Mouse (Mus musculus): Measurements from ENCODE around the gene Olfr1444.

Gene Olfr1444

DNA sequence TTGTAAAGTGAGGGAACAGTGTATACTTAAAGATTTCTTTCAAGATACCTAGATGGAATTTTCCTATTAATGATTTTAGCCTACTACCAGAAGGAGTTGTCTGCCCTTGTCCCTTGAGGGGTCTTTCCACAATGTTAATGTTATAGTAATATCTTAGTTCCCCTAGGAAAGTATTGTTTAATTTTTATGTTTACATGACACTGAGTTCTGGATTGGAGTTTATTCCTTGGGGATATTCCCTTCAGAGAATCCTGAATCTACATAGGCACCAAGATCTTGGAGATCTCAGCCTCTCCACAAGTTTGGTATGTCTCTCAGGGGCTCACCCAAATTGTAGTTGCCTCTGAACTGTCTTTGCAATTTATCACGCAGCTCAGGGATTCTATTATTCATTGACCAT, at the start of gene Olfr1444:
TSS of gene Olfr1444 (plus strand) at position 301 of the 400 bp plus-strand sequence.
- DNase-seq, result no peak

DNA sequence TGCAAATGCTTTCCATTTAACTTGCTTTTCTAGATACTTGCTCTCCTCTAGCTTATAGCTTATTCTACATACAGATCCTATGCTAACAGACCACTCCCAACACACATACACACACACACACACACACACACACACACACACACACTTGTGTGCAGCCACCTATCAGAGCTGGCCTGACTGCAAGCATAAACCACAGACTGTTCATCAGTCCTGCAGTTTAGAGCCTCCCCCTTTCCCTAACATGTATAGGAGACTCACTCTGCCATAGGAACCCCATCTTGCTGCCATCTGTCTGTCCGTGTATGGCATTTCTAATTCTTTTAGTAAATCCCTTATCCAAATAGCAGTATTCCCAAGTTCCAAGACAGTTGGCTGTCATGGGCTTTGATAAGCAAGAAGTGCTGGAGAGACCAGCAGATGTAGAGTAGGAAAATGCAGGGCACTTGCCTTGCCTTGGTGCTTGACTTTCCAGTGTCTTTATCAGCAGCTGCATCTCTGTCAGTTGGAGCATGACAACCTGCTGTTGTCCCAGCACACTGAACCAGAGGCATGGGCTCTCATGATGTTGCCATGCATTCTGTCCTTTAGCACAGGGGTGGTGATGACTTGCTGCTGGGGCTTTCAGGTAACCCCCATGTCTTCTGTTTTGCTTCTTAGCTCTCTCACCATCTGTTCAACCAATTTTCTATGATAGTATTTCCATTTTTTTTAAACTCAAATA, 44.3 kb upstream of the Olfr1444 start:
- no peak for DNase-seq

DNA sequence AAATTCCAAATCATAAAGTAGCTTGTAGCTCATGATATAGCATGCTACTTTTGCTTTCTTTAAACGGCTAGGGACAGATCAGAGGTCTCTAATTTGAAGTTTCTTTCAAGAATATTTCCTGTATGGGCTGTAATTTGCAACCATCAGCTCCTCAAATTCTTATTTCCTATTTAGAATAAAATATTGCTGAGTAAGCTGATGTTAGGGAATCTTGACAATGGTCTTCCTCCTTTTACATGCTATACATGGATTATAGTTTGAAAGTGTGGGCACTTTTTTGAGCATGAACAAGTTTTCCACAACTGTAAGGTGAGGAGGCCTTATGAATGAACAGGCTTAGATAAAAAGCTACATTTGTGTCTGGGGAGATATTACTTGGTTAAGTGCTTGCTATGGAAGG, 43.2 kb upstream of the Olfr1444 start:
- no peak for DNase-seq

DNA sequence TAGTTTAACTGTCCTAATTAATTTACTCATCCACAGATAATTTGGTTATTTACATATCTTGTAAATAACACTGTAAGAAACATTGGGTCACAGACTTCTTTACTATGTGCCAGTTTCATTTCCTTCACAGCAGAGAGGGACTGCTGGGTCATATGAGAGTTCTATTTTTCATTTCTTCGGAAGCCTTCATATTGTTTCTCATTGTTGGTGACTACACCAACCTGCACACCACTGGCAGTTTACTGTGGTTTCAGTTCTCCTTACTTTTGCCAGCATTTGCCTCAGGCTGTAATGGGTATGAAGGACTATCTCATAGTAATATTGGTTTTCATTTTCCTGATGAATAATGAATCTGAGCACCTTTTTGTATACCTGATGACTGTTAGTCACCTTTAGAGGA, 38.6 kb upstream of the Olfr1444 start:
- DNase-seq, result no peak

DNA sequence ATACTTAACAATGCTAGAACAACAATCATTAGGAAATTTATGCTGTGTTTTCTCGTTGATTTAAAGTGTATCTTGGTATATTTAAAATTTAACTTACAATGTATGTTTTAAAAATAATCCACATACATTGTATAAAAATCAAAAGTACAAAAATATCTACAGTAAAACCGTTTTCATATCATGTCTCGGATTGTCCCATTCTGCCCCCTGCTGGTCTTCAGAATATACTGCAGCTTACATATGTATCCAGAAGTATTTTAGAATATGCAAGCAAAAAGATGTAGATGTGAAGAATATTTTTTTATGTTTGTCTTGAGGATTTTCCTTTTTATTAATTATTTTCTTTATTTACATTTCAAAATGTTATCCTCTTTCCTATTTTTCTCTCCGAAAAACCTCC, 36.7 kb upstream of the Olfr1444 start:
- no peak for DNase-seq

DNA sequence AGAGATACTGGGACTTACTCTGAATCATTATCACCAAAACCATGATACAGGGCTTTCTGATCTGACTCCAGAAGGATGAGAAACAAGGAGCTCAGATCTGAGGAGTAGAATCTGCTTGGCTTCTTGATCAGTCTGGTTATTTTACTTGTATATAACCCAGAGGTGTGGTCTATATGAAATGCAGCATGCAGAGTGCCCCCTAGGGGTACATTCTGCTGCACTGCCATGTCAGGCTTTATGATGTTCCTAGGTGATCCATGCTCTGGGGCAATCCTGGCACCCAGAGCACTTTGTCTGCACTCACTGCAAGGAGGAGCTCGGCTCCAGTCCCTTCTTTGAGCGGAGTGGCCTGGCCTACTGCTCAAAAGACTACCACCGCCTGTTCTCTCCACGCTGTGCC, 32.5 kb upstream of the Olfr1444 start:
- no peak for DNase-seq

DNA sequence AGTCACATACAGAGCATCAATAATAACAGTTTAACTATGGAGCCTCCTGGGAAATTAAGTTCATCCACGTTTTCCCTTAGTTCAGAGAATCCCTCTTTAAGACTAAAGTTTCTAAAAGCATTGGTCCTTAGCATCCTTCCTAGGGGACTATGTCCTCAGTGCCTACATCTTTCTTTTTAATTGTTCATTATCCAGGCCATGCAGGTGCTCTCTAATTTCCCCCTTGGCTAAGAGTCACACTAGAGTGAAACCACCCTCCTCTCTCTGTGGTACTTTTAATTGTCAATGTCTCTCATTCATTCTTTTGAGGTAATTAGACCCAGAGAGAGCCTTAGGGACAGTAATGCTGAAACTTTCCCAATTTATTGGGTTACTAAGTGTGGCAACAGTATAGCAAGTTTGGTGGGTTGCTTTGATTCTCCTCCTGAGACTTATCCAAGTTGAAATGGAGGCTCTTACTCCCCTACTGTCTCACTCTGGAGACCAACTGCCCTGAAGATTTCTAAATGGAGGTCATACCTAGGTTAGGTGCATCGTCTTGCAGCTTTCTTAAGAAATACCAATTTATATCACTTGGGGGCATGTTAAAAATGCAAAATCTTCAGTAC, 26.2 kb upstream of the Olfr1444 start:
- no peak for DNase-seq

DNA sequence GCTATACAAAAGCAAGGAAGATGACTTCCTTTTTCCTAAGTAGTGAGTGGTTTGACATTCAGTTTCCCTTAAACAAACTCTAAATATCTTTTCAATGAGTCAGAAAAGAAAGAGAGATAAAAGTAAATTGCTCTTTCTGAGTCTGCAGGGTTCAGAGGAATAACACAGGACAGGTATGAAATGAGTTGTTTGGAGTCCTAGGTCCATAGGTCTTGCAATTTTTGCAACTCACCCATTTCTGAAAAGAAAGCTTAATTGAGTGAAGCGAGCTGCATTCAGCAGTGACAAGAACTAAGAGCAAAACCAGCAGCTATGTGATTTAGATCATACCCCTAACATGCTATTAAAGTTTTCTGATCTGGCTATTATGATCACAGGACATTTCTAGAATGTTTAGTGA, 25.5 kb upstream of the Olfr1444 start:
- no peak for DNase-seq

DNA sequence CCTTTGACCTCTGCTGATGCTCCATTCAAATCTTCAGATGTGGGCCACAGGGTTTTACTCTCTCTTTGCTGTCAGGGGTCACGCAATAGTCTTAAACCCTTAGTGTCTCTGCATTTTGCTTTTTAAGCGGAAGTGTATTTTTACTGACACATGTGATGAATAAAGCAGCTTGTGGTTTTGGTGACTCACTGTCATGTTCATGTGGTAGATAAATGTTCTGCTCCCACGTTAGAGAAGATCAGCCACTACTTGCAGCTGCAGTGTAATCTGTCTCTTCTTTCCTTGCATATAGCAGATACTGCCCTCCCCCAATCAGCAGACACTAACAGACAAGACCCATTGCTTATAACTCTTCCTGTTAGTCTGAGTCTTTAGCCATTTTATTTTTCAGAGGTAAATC, 23.5 kb upstream of the Olfr1444 start:
- DNase-seq, result no peak

DNA sequence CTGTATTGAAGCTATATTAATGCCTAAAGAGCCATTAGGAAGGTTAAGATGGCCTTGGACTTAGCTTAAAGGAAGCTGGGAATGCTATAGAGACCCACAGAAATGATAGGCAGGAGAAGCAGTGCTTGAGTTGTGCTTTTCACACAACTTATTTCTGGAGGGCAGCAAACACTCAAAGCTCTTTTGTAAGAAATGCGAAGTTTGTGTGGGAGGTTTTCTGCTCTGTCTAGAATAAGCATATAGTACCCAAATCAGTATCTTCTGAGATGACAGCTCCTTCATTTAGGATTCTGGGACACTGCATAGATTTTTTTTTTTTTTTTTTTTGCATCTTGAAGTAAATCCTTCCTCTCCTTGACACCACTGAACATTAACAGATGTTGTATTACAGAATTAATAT, 18.6 kb upstream of the Olfr1444 start:
- DNase-seq, result no peak

DNA sequence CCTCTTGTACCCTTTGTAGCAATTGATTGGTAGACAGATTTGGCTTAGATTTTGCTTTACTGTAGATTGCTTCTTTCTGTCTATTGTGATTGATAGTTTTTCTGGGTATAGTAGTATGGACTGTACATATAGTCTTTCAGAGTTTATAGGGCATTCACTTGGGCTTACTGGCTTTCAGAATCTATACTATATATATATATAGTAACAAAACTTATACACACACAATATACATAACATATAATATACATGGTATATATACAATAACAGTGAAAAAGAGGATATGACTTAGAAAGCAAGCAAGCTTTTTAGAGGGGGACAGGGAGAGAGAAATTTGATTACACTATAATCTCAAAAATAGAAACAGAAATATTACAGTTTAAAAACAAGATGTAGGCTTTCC, 10.7 kb upstream of the Olfr1444 start, which contains the start of gene Gm5244:
TSS of gene Gm5244 (plus strand) at position 301 of the 400 bp plus-strand sequence.
- DNase-seq, result no peak

DNA sequence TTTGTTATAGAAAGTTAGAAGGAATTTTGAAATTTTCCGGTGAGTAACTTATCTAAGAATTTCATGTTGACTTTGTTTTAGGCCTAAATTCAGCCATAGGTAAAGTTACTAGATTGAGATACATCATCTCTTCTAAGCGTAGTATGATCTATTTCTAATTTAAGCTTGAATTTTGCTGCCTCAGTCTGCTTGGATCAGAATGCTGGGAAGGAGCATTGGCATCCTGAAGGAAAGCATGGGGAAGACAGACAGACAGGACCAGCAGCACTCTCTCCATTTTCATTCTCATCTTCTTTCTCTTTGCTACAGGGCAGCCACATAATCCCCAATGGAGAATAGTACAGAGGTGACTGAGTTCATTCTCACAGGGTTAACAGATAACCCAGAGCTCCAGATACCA, 26.5 kb downstream of the Olfr1444 start, which contains the start of gene Olfr1445:
TSS of gene Olfr1445 (plus strand) at position 301 of the 400 bp plus-strand sequence.
- no peak for DNase-seq

DNA sequence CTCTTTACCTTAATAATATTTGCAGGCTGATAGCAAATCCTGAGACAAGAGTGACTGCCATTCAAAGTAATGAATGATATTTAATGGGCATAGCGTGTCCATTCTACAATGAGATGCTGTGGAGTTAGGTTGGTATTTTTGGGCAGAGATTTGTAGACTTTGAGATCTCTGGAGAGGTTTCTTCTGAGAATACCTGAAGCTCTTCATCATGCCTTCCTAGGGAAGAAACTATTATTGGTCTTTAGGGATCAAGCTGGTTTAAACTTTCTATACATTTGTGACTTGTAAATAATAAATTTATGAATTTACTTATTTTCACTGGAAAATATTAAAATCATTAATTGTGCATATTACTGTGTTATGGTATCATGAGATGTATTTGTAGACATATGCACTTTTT, 36.3 kb downstream of the Olfr1444 start, which contains the start of gene Olfr1446:
TSS of gene Olfr1446 (minus strand) at position 101 of the 400 bp plus-strand sequence.
- DNase-seq, result no peak

DNA sequence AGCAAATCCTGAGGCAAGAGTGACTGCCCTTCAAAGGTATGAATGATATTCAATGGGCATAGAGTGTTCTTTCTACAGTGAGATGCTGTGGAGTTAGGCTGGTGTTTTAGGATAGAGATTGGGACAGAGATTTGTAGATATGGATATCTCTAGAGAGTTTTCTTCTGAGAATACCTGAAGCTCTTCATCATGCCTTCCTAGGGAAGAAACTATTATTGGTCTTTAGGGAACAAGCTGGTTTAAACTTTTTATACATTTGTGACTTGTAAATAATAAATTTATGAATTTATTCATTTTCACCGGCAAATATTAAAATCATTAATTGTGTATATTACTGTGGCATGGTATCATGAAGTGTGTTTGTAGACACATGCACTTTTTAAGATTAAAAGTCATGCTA, 46.6 kb downstream of the Olfr1444 start, which contains the start of gene Olfr1447:
TSS of gene Olfr1447 (minus strand) at position 101 of the 400 bp plus-strand sequence.
- DNase-seq, result no peak

Measured in cerebellum, adult 9-11 months (tissue).